Mouse (Mus musculus): ENCODE results near the gene Fam83b.

Fam83b gene

GRCm38 (mm10) chr9:76566515-76567280 is at the start of gene Fam83b:
Fam83b (minus strand) TSS chr9:76567116.
- DNase-seq (ENCODE audit: low spot score in 2 of 2), result no peak

GRCm38 (mm10) chr9:76614165-76614564 is 47.2 kb upstream of the Fam83b start:
- DNase-seq (ENCODE audit: low spot score in 2 of 2), result no peak

DNA sequence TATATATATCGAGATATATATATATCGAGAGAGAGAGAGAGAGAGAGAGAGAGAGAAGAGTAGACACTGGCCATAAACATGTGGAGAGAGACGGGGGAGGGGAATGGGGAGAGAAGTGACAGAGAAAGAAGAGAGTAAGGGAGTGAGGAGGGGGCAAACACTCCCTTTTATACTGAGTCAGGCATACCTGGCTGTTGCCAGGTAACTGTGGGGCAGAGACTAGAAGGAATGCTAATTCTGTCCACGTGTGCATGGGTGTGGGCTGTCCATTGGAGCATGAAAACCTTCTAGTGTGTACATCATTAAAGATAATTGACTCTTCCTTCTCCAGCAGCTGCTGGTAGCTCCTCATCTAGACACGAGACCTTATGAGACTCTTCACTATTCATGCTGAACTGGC is 36.8 kb upstream of the Fam83b start:
- DNase-seq (ENCODE audit: low spot score in 2 of 2), result no peak

- DNase-seq (ENCODE audit: low spot score in 2 of 2), result no peak
Observed at GRCm38 (mm10) chr9:76602874-76603273, 36.0 kb upstream of the Fam83b start.

- DNase-seq (ENCODE audit: low spot score in 2 of 2), result no peak
Observed at GRCm38 (mm10) chr9:76597395-76597794, 30.5 kb upstream of the Fam83b start.

- no peak for DNase-seq (ENCODE audit: low spot score in 2 of 2)
Observed at GRCm38 (mm10) chr9:76593841-76594240, 26.9 kb upstream of the Fam83b start.

DNA sequence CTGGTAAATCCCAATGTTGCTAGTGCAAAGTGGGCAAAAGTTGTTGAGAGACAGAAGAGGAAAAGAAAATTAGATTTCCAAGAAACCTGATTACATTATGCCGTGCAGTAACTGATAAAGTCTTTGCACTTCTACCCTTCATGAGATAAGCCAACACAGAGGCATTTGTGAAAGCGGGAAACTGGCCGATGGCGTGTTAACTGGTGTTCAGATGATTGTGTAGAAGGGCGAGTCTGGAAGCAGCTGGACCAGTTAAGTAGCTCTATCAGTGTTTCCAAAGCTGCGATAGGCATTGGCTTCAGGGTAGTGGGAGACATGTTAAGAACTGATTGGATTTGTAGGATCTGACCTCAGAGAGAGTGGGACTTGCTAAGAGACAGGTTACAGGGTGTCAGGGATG is 17.0 kb upstream of the Fam83b start:
- no peak for DNase-seq (ENCODE audit: low spot score in 2 of 2)

GRCm38 (mm10) chr9:76581966-76582365 is 15.1 kb upstream of the Fam83b start:
- no peak for DNase-seq (ENCODE audit: low spot score in 2 of 2)

GRCm38 (mm10) chr9:76567281-76567655 is 352 bp upstream of the Fam83b start:
- no peak for DNase-seq (ENCODE audit: low spot score in 2 of 2)

- DNase-seq (ENCODE audit: low spot score in 2 of 2), result peak; percentile 5 to 15
Observed at GRCm38 (mm10) chr9:76565656-76566055, 1.3 kb downstream of the Fam83b start.

DNA sequence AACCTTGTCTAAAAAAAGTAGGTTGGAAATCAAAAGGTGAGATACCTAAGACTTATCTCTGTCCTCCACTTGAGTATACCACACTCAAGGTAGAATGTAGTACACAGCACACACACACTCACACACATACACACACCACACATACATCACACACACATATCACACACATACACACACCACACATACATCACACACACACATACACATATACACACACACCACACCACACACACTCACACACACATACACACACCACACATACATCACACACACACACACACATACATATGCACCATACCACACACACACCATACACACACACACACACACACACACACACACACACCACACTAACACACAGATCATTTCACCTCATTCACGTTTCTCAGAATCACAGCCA is 2.8 kb downstream of the Fam83b start:
- no peak for DNase-seq (ENCODE audit: low spot score in 2 of 2)

GRCm38 (mm10) chr9:76562794-76563193 is 4.1 kb downstream of the Fam83b start:
- peak in 1 of 2 experiments; percentile 6 for DNase-seq (ENCODE audit: low spot score in 2 of 2)

GRCm38 (mm10) chr9:76559240-76559639 is 7.7 kb downstream of the Fam83b start:
- no peak for DNase-seq (ENCODE audit: low spot score in 2 of 2)

DNA sequence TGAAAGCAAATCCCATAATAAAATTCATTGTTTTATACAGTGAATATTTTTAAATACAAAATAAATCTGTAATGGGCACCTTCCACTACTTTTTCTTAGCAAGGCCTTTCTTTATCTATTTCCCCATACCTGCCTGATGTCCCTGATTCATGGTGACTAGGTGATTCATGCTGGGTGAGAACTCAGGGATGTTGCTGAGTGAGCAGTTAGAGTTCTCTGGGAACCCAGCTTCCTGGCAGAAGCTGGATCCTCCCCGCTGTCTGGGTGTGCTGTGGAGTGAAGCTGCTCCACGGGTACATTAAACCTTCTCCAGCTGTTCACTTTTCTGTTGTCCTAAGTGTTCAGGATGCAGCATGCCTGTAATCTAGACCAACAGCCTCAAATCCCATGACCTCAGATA is 13.2 kb downstream of the Fam83b start:
- no peak for DNase-seq (ENCODE audit: low spot score in 2 of 2)

GRCm38 (mm10) chr9:76553115-76553514 is 13.8 kb downstream of the Fam83b start:
- no peak for DNase-seq (ENCODE audit: low spot score in 2 of 2)

DNA sequence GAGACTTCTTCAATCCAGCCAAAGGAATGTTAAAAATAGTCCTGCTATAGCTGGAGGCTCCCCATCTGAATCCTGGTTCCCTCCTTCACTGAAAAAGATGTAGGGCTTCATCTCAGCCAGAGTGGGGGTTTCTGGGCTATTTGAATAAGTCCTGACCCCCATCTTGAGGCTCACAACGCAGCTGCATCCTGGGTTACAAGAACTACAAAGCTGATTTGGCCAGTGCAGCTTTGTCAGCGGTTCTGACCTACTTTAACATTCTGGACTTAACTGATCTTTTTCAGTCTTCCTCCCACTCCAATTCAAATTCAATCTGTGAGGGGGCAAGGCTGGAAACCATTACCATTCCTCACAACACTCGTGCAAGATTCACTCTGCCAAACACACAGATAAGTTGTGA is 20.2 kb downstream of the Fam83b start:
- no peak for DNase-seq (ENCODE audit: low spot score in 2 of 2)

DNA sequence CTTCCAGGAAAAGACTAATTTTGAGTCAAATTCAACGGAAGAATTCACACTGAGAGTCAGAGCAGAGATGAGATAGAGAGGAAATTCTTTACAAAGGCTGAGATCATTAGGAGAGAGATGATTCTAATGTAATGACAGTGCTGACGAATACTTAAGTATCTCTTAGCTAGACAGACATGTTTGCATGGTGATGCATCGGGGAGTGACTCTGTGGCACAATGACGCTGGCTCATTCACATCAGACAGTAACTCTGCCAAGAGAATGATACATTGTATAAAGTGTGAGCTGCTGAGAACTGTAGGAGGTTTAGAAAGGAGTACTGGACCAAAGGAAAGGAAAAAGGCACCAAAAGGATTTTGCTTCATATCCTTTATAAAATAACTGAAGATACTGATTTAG is 26.2 kb downstream of the Fam83b start:
- DNase-seq (ENCODE audit: low spot score in 2 of 2), result peak in 1 of 2 experiments; percentile 10

DNA sequence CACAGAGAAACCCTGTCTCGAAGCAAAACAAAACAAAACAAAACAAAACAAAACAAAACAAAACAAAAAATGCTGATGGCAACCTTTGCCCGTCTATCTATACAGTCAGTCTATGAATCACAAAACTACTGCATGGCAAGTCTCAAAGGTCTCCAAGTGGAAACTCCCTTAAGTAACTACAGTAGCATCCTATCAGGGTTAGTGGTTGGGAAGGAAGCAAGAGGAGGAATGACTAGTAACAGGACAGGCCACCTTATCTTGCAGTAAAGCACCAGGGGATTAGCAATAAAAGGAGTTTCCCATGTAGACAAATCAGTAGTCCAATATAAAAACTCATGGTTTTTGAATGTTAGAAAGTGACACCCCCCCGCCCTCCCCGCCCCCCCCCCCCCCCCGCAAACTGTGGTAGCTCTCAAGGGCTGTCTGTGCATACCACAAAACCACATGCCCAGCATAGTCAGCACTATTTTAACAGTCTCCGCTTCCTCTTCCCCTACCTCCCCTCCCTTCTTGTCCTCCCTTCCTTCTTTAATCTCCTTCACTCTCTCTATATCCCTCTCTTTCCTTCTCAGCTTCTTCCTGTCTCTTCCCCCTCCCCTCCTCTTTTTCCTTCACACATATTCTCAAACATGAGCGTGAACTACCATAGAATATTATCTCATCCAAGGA is 26.8 kb downstream of the Fam83b start:
- no peak for DNase-seq (ENCODE audit: low spot score in 2 of 2)

- DNase-seq (ENCODE audit: low spot score in 2 of 2), result no peak
Observed at GRCm38 (mm10) chr9:76539271-76539670, 27.6 kb downstream of the Fam83b start.

- no peak for DNase-seq (ENCODE audit: low spot score in 2 of 2)
Observed at GRCm38 (mm10) chr9:76536032-76536431, 30.9 kb downstream of the Fam83b start.

DNA sequence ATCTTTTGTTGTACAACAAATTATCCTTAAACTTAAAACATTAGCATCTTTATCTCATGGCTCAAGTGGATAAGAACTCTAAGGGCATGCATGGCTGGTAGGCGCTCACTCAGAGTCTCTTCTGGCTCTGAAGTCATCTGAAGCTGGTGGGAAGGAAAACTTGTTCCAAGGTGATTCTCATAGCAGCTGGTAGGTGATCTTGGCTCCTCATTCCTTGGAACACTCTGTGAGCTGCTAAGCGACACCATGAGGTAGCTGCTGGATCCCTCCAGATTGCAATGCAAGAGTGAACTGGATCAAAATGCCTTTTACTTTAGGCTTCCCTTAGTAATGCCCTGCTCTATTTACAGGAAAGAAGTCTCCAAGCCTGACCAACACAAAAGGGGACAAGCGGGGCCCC is 34.5 kb downstream of the Fam83b start:
- DNase-seq (ENCODE audit: low spot score in 2 of 2), result no peak

GRCm38 (mm10) chr9:76531368-76531767 is 35.5 kb downstream of the Fam83b start:
- DNase-seq (ENCODE audit: low spot score in 2 of 2), result no peak

- no peak for DNase-seq (ENCODE audit: low spot score in 2 of 2)
Observed at GRCm38 (mm10) chr9:76525592-76525991, 41.3 kb downstream of the Fam83b start.

All from right cerebral cortex, adult 2 months (tissue).